ENCODE assay signal across 8 mouse cellular contexts in the genomic region with DNA sequence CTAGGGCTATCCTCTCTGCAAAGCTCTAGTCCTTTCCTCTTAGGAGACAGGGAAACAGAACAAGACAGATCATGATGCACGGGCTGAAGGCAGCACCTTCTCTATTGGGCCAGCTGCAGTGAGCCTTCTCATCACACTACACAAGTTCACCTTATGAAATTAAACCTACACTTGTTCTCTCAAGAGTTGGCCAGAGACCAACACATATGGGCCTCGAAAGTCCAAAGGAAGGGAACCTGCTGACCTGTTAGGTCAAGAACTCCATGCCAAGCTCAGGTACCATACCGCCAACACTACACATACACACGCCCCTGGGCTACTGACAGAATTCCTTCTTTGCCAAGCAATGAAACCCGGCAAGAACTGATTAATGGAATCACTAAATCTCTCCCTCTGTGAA. TPM values are rescaled to one million over a fixed set of nuclear protein-coding genes. Genes with fewer than 3 reads are reported as not detected.
A peak's percentile ranks its signal among the peaks of the same experiment; 100 is the strongest.
DNase-seq lines count a peak whose midpoint lies in the region; ATAC-seq and TF ChIP-seq lines count a peak whose summit lies in the region.

No protein-coding gene starts in this region.

- no peaks in the 10 kb centered on the region for H3K36me3 ChIP-seq in kidney, embryonic 15.5 days
- no peaks in the 10 kb centered on the region for H3K36me3 ChIP-seq in heart, postnatal 0 days (replicated peaks; ENCODE audit: control insufficient read depth, insufficient read depth, low read length)
- H3K36me3 ChIP-seq in macrophage (ENCODE audit: inconsistent target) = no peaks in the 10 kb centered on the region

- no peak for ATAC-seq in kidney, embryonic 15.5 days (replicated peaks; ENCODE audit: low FRiP score)
- no peak for ATAC-seq in heart, postnatal 0 days (ENCODE audit: insufficient read depth, low read depth)

- no peaks in the 10 kb centered on the region for H3K9me3 ChIP-seq in kidney, embryonic 15.5 days (replicated peaks)
- H3K9me3 ChIP-seq in heart, postnatal 0 days (replicated peaks; ENCODE audit: control insufficient read depth, low read length) = no peaks in the 10 kb centered on the region

- peaks cover 23% of the 10 kb centered on the region for H3K4me1 ChIP-seq in kidney, embryonic 15.5 days
- H3K4me1 ChIP-seq in bone marrow macrophage, adult 2 months (ENCODE audit: control insufficient read depth, insufficient read depth, low read length) = peaks cover 8% of the 10 kb centered on the region
- peaks cover 24% of the 10 kb centered on the region for H3K4me1 ChIP-seq in heart, postnatal 0 days (ENCODE audit: control insufficient read depth, insufficient read depth)

- H3K4me2 ChIP-seq in kidney, embryonic 15.5 days = peak overlapping the region; percentile 89
- peak overlapping the region; percentile 83 for H3K4me2 ChIP-seq in heart, postnatal 0 days (ENCODE audit: low read depth, low read length)

- WGBS in kidney, embryonic 15.5 days = 27% methylated on average over 5 of the region's 5 CpGs
- 25% methylated on average over 5 of the region's 5 CpGs for WGBS in heart, postnatal 0 days
- WGBS in macrophage (ENCODE audit: missing documents) = 48% methylated on average over 4 of the region's 5 CpGs

- intact Hi-C loops in gastrocnemius, postnatal 36 days (cut with DNase I) = loop anchor here (5.0 kb wide), 3 partner anchors 87 to 247 kb away; a partner anchor contains a TSS

- no peaks in the 10 kb centered on the region for H3K27me3 ChIP-seq in kidney, embryonic 15.5 days
- H3K27me3 ChIP-seq in heart, postnatal 0 days (ENCODE audit: control insufficient read depth, insufficient read depth, low read length) = no peaks in the 10 kb centered on the region

- H3K79me2 ChIP-seq in macrophage (ENCODE audit: inconsistent target) = peaks cover 53% of the 10 kb centered on the region

- TF ChIP-seq CTCF in bone marrow macrophage, adult 2 months (IDR thresholded peaks at IDR 0.05; ENCODE audit: low read depth, low read length) = no peak
- TF ChIP-seq CTCF in heart, postnatal 0 days (IDR thresholded peaks at IDR 0.05; ENCODE audit: low read depth) = no peak

- TF ChIP-seq POLR2A in bone marrow macrophage, adult 2 months (IDR thresholded peaks at IDR 0.05; ENCODE audit: borderline replicate concordance, low read depth, low read length) = no peak

- H3K4me3 ChIP-seq in kidney, embryonic 15.5 days (replicated peaks) = peak overlapping the region; percentile 86
- peak overlapping the region; percentile 87 for H3K4me3 ChIP-seq in bone marrow macrophage, adult 2 months (ENCODE audit: insufficient read depth, low read length)
- peak overlapping the region; percentile 88 for H3K4me3 ChIP-seq in heart, postnatal 0 days (ENCODE audit: low read depth, low read length)
- H3K4me3 ChIP-seq in macrophage (ENCODE audit: inconsistent target) = peak overlapping the region; percentile 55

- H3K9ac ChIP-seq in kidney, embryonic 15.5 days = peak overlapping the region; percentile 95
- peak overlapping the region; percentile 85; the same call in 1 of the 2 replicates for H3K9ac ChIP-seq in heart, postnatal 0 days (replicated peaks; ENCODE audit: low read depth, low read length)

- no peak for TF ChIP-seq EP300 in heart, postnatal 0 days (IDR thresholded peaks at IDR 0.05; ENCODE audit: low read depth)

- no peak for DNase-seq in kidney, postnatal 14 days
- DNase-seq in heart, postnatal 0 days (ENCODE audit: low spot score) = no peak
- DNase-seq in layer of hippocampus, adult 9-10 months (ENCODE audit: low spot score) = no peak
- DNase-seq in gastrocnemius, postnatal 36 days = no peak
- no peak for DNase-seq in right cerebral cortex, postnatal 14 days

- no peak overlapping the region for H3K27ac ChIP-seq in kidney, embryonic 15.5 days
- no peak overlapping the region for H3K27ac ChIP-seq in bone marrow macrophage, adult 2 months (ENCODE audit: insufficient read depth, low read depth, low read length)
- H3K27ac ChIP-seq in heart, postnatal 0 days (ENCODE audit: low read depth) = 0 out of 2 replicates have a peak overlapping the region, but pooled peaks have one; percentile 85
- H3K27ac ChIP-seq in macrophage = no peak overlapping the region

RNA-seq across cellular contexts. Expression of a gene that starts 0.5 kb away (rescaled TPM):
- not detected in 2 replicates for polyA plus RNA-seq in kidney, embryonic 15.5 days (2015; fragmentation: Nextera tagmentation; extraction: Ambion mirVana)
- not detected in 2 replicates for polyA plus RNA-seq in bone marrow macrophage, adult 2 months (2012; ENCODE audit: insufficient read depth, insufficient read length, missing spikeins)
- total RNA-seq in heart, postnatal 0 days (2014; rRNA removed; ENCODE audit: low replicate concordance) = not detected in 2 replicates
- polyA plus RNA-seq in heart, postnatal 0 days (2015; fragmentation: Nextera tagmentation; extraction: Ambion mirVana) = not detected in 2 replicates
- total RNA-seq in macrophage (2018; cell fraction: chromatin; rRNA removed) = not detected
- not detected for total RNA-seq in macrophage (2018; cell fraction: cytosol; rRNA removed)
- total RNA-seq in macrophage (2018; cell fraction: nucleus; rRNA removed) = not detected
- not detected in 3 replicates for polyA plus RNA-seq in macrophage (2018)
- total RNA-seq in gastrocnemius, postnatal 36 days (2021) = not detected

RNA-seq across cellular contexts. Expression of a gene that starts 1.1 kb away (rescaled TPM):
- polyA plus RNA-seq in kidney, embryonic 15.5 days (2015; fragmentation: Nextera tagmentation; extraction: Ambion mirVana) = 34.8 and 35.3 TPM in 2 replicates
- polyA plus RNA-seq in bone marrow macrophage, adult 2 months (2012; ENCODE audit: insufficient read depth, insufficient read length, missing spikeins) = 12.0 and 14.4 TPM in 2 replicates
- 11.9 and 13.0 TPM in 2 replicates for total RNA-seq in heart, postnatal 0 days (2014; rRNA removed; ENCODE audit: low replicate concordance)
- polyA plus RNA-seq in heart, postnatal 0 days (2015; fragmentation: Nextera tagmentation; extraction: Ambion mirVana) = 20.5 and 21.7 TPM in 2 replicates
- total RNA-seq in macrophage (2018; cell fraction: chromatin; rRNA removed) = 10 to 100 TPM; 11.1 to 29.5 (median 19.9) TPM
- 10 to 100 TPM in 3 of 26 experiments, 1 to 10 TPM in 23; 6.4 to 10.8 (median 8.7) TPM for total RNA-seq in macrophage (2018; cell fraction: cytosol; rRNA removed)
- 10 to 100 TPM in 22 of 26 experiments, 1 to 10 TPM in 4; 8.1 to 53.4 (median 15.3) TPM for total RNA-seq in macrophage (2018; cell fraction: nucleus; rRNA removed)
- polyA plus RNA-seq in macrophage (2018) = 5.3 to 18.7 TPM (median 7.3 TPM) in 3 replicates
- total RNA-seq in gastrocnemius, postnatal 36 days (2021) = 10 to 100 TPM; 39.4 to 43.4 TPM
